In the genomic region with DNA sequence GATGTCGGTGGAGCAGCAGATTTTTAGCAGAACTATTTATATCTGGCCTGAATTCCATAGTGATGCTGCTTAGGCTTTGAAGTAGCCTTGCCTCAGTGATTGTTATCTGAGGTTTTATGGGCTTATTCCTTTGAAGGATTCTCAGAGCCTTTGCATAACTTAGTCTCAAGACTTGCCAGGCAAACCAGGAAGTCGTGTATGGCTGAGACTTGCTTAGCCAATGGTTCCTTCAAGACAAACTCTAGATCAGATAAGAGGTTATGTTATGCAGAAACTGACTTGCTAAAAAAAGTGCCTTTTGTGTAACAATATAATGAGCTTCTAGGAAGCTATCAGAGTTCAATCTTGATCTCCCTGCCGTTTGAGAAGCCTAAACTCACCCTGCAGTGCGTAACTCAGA, we compare ENCODE assay signal across 28 mouse cellular contexts. TPM values are rescaled to one million over a fixed set of nuclear protein-coding genes. Genes with fewer than 3 reads are reported as not detected.
DNase-seq lines count a peak whose midpoint lies in the region; ATAC-seq and TF ChIP-seq lines count a peak whose summit lies in the region.
"Had no signal": no experiment of that assay in that cellular context is flagged by ENCODE, and none has a peak within 500 bp of the region (broad histone marks: within the 10 kb centered on the region; RNA-seq: fewer than 3 reads in every experiment).

No protein-coding gene starts in this region.

- peak; percentile 45; the same call in 1 of the 2 replicates for ATAC-seq in G1E (ENCODE audit: extremely low read depth, insufficient number of reproducible peaks, low FRiP score, poor library complexity, severe bottlenecking)
- ATAC-seq in megakaryocyte, adult 5-6 weeks (ENCODE audit: poor library complexity, severe bottlenecking), result peak; percentile 38; the same call in 1 of the 2 replicates
- no peak for ATAC-seq in hindbrain, embryonic 14.5 days (ENCODE audit: low FRiP score)
- ATAC-seq: forebrain, embryonic 16.5 days; hindbrain, postnatal 0 days had no signal

- 87% methylated on average over 4 of the region's 4 CpGs for WGBS in midbrain, embryonic 10.5 days
- WGBS in hindbrain, embryonic 14.5 days, result 87% methylated on average over 4 of the region's 4 CpGs

- TF ChIP-seq CTCF in G1E (IDR thresholded peaks at IDR 0.05; ENCODE audit: low read depth, low read length), result no peak

- intact Hi-C loops in left cerebral cortex, postnatal 14 days (cut with DNase I), result no loop called here

- no peak overlapping the region for H3K4me3 ChIP-seq in G1E (ENCODE audit: low read depth, low read length)
- H3K4me3 ChIP-seq in midbrain, embryonic 10.5 days, result no peak overlapping the region
- no peak overlapping the region for H3K4me3 ChIP-seq in hindbrain, embryonic 14.5 days (replicated peaks; ENCODE audit: low read length)
- H3K4me3 ChIP-seq: embryonic facial prominence, embryonic 12.5 days; forebrain, embryonic 12.5 days; heart, embryonic 10.5 days; hindbrain, embryonic 12.5 days had no signal

- H3K9me3 ChIP-seq in G1E (replicated peaks), result no peaks in the 10 kb centered on the region
- H3K9me3 ChIP-seq in midbrain, embryonic 10.5 days (replicated peaks), result no peaks in the 10 kb centered on the region
- no peaks in the 10 kb centered on the region for H3K9me3 ChIP-seq in hindbrain, embryonic 14.5 days (ENCODE audit: control insufficient read depth, low read length)
- H3K9me3 ChIP-seq: embryonic facial prominence, embryonic 12.5 days; forebrain, embryonic 12.5 days; heart, embryonic 10.5 days; hindbrain, embryonic 12.5 days had no signal

- peak; percentile 51 for DNase-seq in 416B (ENCODE audit: low read depth)
- DNase-seq in G1E (ENCODE audit: low spot score), result no peak
- DNase-seq in fat pad, adult 2 months (ENCODE audit: extremely low read depth, low read depth, low spot score), result peak; percentile 36
- no peak for DNase-seq in left cerebral cortex, postnatal 14 days (ENCODE audit: low spot score in 2 of 2)
- DNase-seq in midbrain, embryonic 10.5 days (ENCODE audit: low spot score), result no peak
- no peak for DNase-seq in hindbrain, embryonic 14.5 days (ENCODE audit: low spot score)
- DNase-seq: adrenal gland, adult 8-10 months; adrenal gland, postnatal 36 days; B cell, adult 2 months; cerebellum, adult 11 months; cerebellum, adult 8-10 months; cerebellum, postnatal 14 days; gastrocnemius, postnatal 14 days; heart, postnatal 10 days; heart, postnatal 4 days had no signal

- H3K36me3 ChIP-seq in G1E (replicated peaks), result no peaks in the 10 kb centered on the region
- H3K36me3 ChIP-seq in midbrain, embryonic 10.5 days, result no peaks in the 10 kb centered on the region
- H3K36me3 ChIP-seq in hindbrain, embryonic 14.5 days (replicated peaks; ENCODE audit: control insufficient read depth, insufficient read depth), result no peaks in the 10 kb centered on the region
- H3K36me3 ChIP-seq: embryonic facial prominence, embryonic 12.5 days; forebrain, embryonic 12.5 days; heart, embryonic 10.5 days; hindbrain, embryonic 12.5 days had no signal

- peaks cover 26% of the 10 kb centered on the region for H3K4me1 ChIP-seq in G1E (ENCODE audit: insufficient read depth, low read depth, low read length)
- no peaks in the 10 kb centered on the region for H3K4me1 ChIP-seq in midbrain, embryonic 10.5 days
- no peaks in the 10 kb centered on the region for H3K4me1 ChIP-seq in hindbrain, embryonic 14.5 days (replicated peaks; ENCODE audit: control insufficient read depth, insufficient read depth, low read length)
- H3K4me1 ChIP-seq: embryonic facial prominence, embryonic 12.5 days; forebrain, embryonic 12.5 days; hindbrain, embryonic 12.5 days had no signal

- H3K27ac ChIP-seq in midbrain, embryonic 10.5 days (replicated peaks), result no peak overlapping the region
- no peak overlapping the region for H3K27ac ChIP-seq in hindbrain, embryonic 14.5 days
- H3K27ac ChIP-seq: embryonic facial prominence, embryonic 12.5 days; forebrain, embryonic 12.5 days; heart, embryonic 10.5 days; hindbrain, embryonic 12.5 days; hindbrain, postnatal 0 days had no signal

- no peak overlapping the region for H3K9ac ChIP-seq in hindbrain, embryonic 14.5 days
- H3K9ac ChIP-seq: embryonic facial prominence, embryonic 12.5 days; forebrain, embryonic 12.5 days; hindbrain, embryonic 12.5 days had no signal

- H3K27me3 ChIP-seq in G1E (ENCODE audit: insufficient read depth, low read length), result peaks cover 18% of the 10 kb centered on the region
- no peaks in the 10 kb centered on the region for H3K27me3 ChIP-seq in midbrain, embryonic 10.5 days (ENCODE audit: low read depth, poor library complexity, severe bottlenecking)
- H3K27me3 ChIP-seq in hindbrain, embryonic 14.5 days (ENCODE audit: control insufficient read depth, insufficient read depth, low read length), result no peaks in the 10 kb centered on the region
- H3K27me3 ChIP-seq: CH12.LX; embryonic facial prominence, embryonic 12.5 days; forebrain, embryonic 12.5 days; hindbrain, embryonic 12.5 days had no signal

- H3K4me2 ChIP-seq in hindbrain, embryonic 14.5 days (replicated peaks), result no peak overlapping the region
- H3K4me2 ChIP-seq: embryonic facial prominence, embryonic 12.5 days; forebrain, embryonic 12.5 days; hindbrain, embryonic 12.5 days had no signal

RNA-seq across cellular contexts. Expression of a gene that starts 11.5 kb away (rescaled TPM):
- total RNA-seq in G1E (2014; fragmentation: Nextera tagmentation), result not detected in 2 replicates
- 0.27 TPM in 1 of 2 replicates, not detected in the other for total RNA-seq in G1E (2017)
- not detected in 2 replicates for polyA plus RNA-seq in G1E (2012)
- not detected in 2 replicates for total RNA-seq in megakaryocyte, adult 5-6 weeks (2015)
- not detected in 2 replicates for total RNA-seq in megakaryocyte, adult 5-6 weeks (2017)
- total RNA-seq in left cerebral cortex, postnatal 14 days (2021), result not detected
- polyA plus RNA-seq in midbrain, embryonic 10.5 days (2016; fragmentation: Nextera tagmentation; extraction: Ambion mirVana), result not detected in 2 replicates
- polyA plus RNA-seq in hindbrain, embryonic 14.5 days (2014; fragmentation: Nextera tagmentation; extraction: Ambion mirVana), result not detected in 2 replicates
- total RNA-seq: CH12.LX; heart, postnatal 10 days; heart, postnatal 4 days; hindbrain, postnatal 0 days had no signal
- polyA plus RNA-seq: brain, embryonic 14.5 days; cortical plate, adult 2 months; embryonic facial prominence, embryonic 12.5 days; forebrain, embryonic 12.5 days; forebrain, embryonic 16.5 days; frontal cortex, adult 2 months; heart, embryonic 10.5 days; heart, embryonic 14.5 days; hindbrain, embryonic 12.5 days; hindbrain, postnatal 0 days; intestine, embryonic 14.5 days had no signal

RNA-seq across cellular contexts. Expression of a gene that starts 20.7 kb away (rescaled TPM):
- 325 and 329 TPM in 2 replicates for total RNA-seq in G1E (2014; fragmentation: Nextera tagmentation)
- total RNA-seq in G1E (2017), result 45.0 and 54.9 TPM in 2 replicates
- 191 and 199 TPM in 2 replicates for polyA plus RNA-seq in G1E (2012)
- 9.1 and 14.3 TPM in 2 replicates for total RNA-seq in megakaryocyte, adult 5-6 weeks (2015)
- total RNA-seq in megakaryocyte, adult 5-6 weeks (2017), result 1.3 and 2.8 TPM in 2 replicates
- 10 to 100 TPM; 68.7 to 70.6 TPM for total RNA-seq in left cerebral cortex, postnatal 14 days (2021)
- 1.8 and 2.4 TPM in 2 replicates for polyA plus RNA-seq in midbrain, embryonic 10.5 days (2016; fragmentation: Nextera tagmentation; extraction: Ambion mirVana)
- 9.8 and 10.7 TPM in 2 replicates for polyA plus RNA-seq in hindbrain, embryonic 14.5 days (2014; fragmentation: Nextera tagmentation; extraction: Ambion mirVana)

Comparison
In these comparisons a context has a peak if more than half of its experiments do, and no peak if none do; other contexts are left out.
1. DNase-seq: peak in 416B (single experiment) and fat pad, adult 2 months (single experiment); none in G1E (single experiment), left cerebral cortex, postnatal 14 days (0 of 2), midbrain, embryonic 10.5 days (single experiment) and hindbrain, embryonic 14.5 days (single experiment).